Mouse (Mus musculus) lung, embryonic 16.5 days (tissue): ENCODE results near the gene Pou3f1. TPM values are rescaled to one million over a fixed set of nuclear protein-coding genes. Genes with fewer than 3 reads are reported as not detected.

Experiments used
- ATAC-seq: fragments of 200-750 bp; cut with Nextera tagmentation; 2 replicates; pipeline ENCODE4 v1.8.0; 2017; ENCODE audit warnings: low read depth, mild to moderate bottlenecking, moderate library complexity
- H3K27ac ChIP-seq: fragments of 300-500 bp; sonication (generic); 2 replicates; pipeline ENCODE4 v1.5.1; 2014; ENCODE audit warnings: mild to moderate bottlenecking, control low read depth, low read length
- H3K27me3 ChIP-seq: fragments of 300-500 bp; sonication (generic); 2 replicates; pipeline ENCODE4 v1.6.1; 2014; ENCODE audit warnings: low read depth, low read length, mixed read lengths; ENCODE audit not compliant: control insufficient read depth, insufficient read depth
- H3K36me3 ChIP-seq: fragments of 300-500 bp; sonication (generic); 2 replicates; pipeline ENCODE4 v1.6.1; 2014; ENCODE audit warnings: low read length; ENCODE audit not compliant: control insufficient read depth, insufficient read depth
- H3K4me1 ChIP-seq: fragments of 300-500 bp; sonication (generic); replicated peaks from 2 replicates; pipeline ENCODE4 v1.6.1; 2014; ENCODE audit warnings: low read length, mixed read lengths; ENCODE audit not compliant: control insufficient read depth, insufficient read depth
- H3K4me2 ChIP-seq: fragments of 300-500 bp; sonication (generic); 2 replicates; pipeline ENCODE4 v1.6.1; 2014; ENCODE audit warnings: low read depth, low read length, control low read depth
- H3K4me3 ChIP-seq: fragments of 300-500 bp; sonication (generic); 2 replicates; pipeline ENCODE4 v1.5.1; 2014; ENCODE audit warnings: mild to moderate bottlenecking, low read length, control low read depth
- H3K9ac ChIP-seq: fragments of 300-500 bp; sonication (generic); 2 replicates; pipeline ENCODE4 v1.6.1; 2014; ENCODE audit warnings: low read length, control low read depth
- H3K9me3 ChIP-seq: fragments of 300-500 bp; sonication (generic); 2 replicates; pipeline ENCODE4 v1.6.1; 2016; ENCODE audit warnings: low read length; ENCODE audit not compliant: control insufficient read depth
- WGBS: fragments of 180-500 bp; shearing (Covaris S2); extraction: QIAGEN DNeasy Blood & Tissue Kit; methylation state at CpG from one replicate; pipeline ENCODE4 v1.1.7; 2014; 5-methylcytosine and 5-hydroxymethylcytosine counted together
- polyA plus RNA-seq: library from polyadenylated mRNA; unstranded; fragments of >200 nt; fragmentation: Nextera tagmentation; extraction: Ambion mirVana; gene quantifications from 2 replicates; pipeline ENCODE4 v1.2.1, GENCODE M21; 2015

Gene Pou3f1
- 0.06 and 0.13 TPM in 2 replicates for polyA plus RNA-seq

DNA sequence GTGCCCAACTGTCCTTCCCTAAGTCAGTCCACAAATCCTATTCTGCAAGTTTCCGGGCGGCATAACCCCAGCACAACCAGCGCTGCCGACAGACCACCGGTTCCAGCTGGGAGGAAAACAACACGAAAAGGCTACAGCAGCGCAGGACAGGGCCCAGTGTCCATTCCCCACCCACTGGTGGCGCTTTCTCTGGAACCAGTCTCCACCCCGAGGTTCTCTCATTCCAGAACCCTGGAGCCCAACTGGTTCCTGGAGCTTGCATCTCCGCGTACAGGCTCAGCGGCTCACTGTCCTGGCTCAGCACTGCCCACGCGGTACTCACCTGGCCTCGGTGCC lies at the start of gene Pou3f1:
Gene Pou3f1, plus strand, starts transcription at position 290 of the 336 bp plus-strand sequence.
- H3K27ac ChIP-seq, result no peak within 1 kb of the TSS
- H3K36me3 ChIP-seq, result no peaks in the 10 kb centered on the region
- H3K4me3 ChIP-seq, result peak within 1 kb of the TSS; percentile 66
- no peak for ATAC-seq
- H3K27me3 ChIP-seq, result peaks cover 80% of the 10 kb centered on the region
- H3K4me1 ChIP-seq, result peaks cover 21% of the 10 kb centered on the region
- H3K9ac ChIP-seq, result peak within 1 kb of the TSS; percentile 53
- under 1% methylated on average over 15 of the region's 15 CpGs for WGBS
- H3K4me2 ChIP-seq, result peak within 1 kb of the TSS; percentile 99
- no peaks in the 10 kb centered on the region for H3K9me3 ChIP-seq

DNA sequence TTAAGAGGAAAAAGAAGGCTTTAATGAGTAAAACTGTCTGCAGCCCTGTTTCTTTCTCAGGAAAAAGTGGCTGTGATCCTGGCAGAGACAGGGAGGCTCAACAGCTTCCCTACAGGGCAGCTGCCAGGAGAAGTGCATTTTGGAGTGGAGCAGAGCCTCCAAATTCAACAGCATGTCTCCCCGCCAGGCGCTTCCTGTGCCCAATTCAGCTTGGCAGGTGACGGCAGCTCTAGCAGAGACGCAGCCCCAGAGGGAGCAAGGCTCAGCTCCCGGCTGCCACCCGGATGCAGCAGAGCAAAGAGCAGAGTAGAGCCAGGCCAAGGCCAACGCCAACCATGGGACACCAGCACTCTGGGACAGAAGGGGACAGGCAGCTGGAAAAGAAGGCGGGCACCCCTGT lies 49.4 kb upstream of the Pou3f1 start:
- no peak overlapping the region for H3K27ac ChIP-seq
- no peak overlapping the region for H3K4me2 ChIP-seq
- no peaks in the 10 kb centered on the region for H3K4me1 ChIP-seq
- H3K27me3 ChIP-seq, result peaks cover 9% of the 10 kb centered on the region
- no peak overlapping the region for H3K9ac ChIP-seq
- no peak overlapping the region for H3K4me3 ChIP-seq
- no peaks in the 10 kb centered on the region for H3K36me3 ChIP-seq
- no peaks in the 10 kb centered on the region for H3K9me3 ChIP-seq
- no peak for ATAC-seq
- WGBS, result 60% methylated on average over 8 of the region's 8 CpGs

DNA sequence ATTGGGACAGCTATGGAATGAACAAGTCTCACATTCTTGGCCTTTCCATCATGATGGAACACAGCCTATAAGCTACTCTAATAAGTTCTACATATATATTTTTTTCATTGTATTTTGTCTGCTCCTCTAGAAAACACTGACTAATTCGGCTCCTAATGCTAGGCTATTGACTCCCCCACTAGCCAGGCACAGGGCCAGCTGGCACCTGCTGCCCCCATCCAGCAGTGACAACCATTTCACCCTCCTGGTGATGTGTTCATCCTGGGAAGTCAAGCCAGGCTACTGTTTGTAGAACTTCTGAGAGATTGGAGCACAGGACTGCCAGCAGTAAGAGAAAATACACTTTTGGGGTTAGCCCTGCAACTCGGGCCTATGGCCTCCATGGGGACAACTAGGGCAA lies 46.5 kb upstream of the Pou3f1 start:
- Histone ChIP-seq H3K9me3 (no peaks in the 10 kb centered on the region), H3K36me3 (no peaks in the 10 kb centered on the region), H3K4me1 (no peaks in the 10 kb centered on the region), H3K9ac (no peak overlapping the region), H3K27ac (no peak overlapping the region), H3K4me2 (no peak overlapping the region), H3K27me3 (no peaks in the 10 kb centered on the region; the same call in 1 of the 2 replicates), H3K4me3 (no peak overlapping the region)
- WGBS, result 49% methylated on average over 2 of the region's 2 CpGs
- ATAC-seq, result no peak

DNA sequence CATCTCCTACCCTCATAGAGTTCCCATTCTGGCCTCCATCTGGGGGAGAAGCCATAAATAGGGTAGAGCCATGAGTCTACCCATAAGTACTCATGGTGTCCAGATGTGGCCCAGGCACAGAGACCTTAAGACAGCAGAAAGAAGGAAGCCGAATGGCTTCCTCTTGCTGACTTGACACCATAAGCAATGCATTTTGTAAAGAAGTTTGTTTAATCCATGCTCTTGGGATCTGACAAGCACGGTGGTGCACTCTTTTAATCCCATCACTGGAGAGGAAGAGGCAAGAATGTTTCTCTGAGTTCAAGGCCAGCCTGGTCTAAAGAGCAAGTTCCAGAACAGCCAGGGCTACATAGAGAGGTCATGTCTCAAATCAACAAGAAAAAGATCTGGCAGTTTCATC lies 45.9 kb upstream of the Pou3f1 start, which contains the start of gene 3100002H09Rik:
Gene 3100002H09Rik, minus strand, starts transcription at position 101 of the 400 bp plus-strand sequence.
- ATAC-seq, result no peak
- Histone ChIP-seq H3K9me3 (no peaks in the 10 kb centered on the region), H3K4me1 (no peaks in the 10 kb centered on the region), H3K9ac (no peak within 1 kb of the TSS), H3K27ac (no peak within 1 kb of the TSS), H3K27me3 (no peaks in the 10 kb centered on the region), H3K4me2 (no peak within 1 kb of the TSS), H3K36me3 (no peaks in the 10 kb centered on the region), H3K4me3 (no peak within 1 kb of the TSS)
- whole genome bisulfite sequencing, result 73% methylated on average over 2 of the region's 2 CpGs

DNA sequence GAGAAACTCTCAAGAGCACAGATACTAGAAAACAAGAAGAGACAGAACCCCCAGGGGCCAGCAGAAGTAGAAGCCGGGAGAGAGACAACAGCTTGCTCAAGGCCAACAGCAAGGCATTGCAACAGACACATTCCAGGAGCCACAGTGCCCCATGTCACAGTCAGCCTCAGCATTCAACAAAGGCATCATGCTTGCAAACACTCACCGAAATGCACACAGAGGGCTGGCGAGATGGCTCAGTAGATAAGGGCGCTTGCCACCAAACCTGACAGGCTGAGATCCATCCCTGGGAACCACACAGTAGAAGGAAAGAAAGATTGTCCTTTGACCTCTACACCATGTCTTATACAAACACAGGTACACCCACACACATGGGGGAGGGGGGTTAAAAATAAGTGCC lies 44.8 kb upstream of the Pou3f1 start:
- WGBS, result 35% methylated on average over 4 of the region's 4 CpGs
- Histone ChIP-seq H3K9ac (no peak overlapping the region), H3K4me2 (no peak overlapping the region), H3K4me1 (no peaks in the 10 kb centered on the region), H3K4me3 (no peak overlapping the region), H3K27ac (no peak overlapping the region), H3K9me3 (no peaks in the 10 kb centered on the region), H3K36me3 (no peaks in the 10 kb centered on the region), H3K27me3 (no peaks in the 10 kb centered on the region)
- ATAC-seq, result no peak

DNA sequence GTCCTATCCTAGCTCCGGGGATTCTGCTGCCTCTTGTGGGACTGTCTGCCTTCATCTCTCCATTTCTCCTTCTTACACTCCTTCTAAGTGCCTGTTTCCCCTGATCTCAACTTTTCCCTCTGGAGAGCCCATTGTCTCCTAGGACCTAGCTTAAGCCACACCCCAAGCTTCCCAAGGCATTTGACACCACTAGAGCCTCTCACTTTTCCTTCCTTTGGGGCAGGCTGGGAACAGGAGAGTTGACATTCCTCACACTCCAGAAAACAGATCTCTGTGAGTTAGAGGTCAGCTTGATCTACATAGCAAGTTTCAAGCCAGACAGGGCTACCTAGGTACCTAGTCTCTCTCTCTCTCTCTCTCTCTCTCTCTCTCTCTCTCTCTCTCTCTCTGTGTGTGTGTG lies 42.4 kb upstream of the Pou3f1 start:
- Histone ChIP-seq H3K27ac (no peak overlapping the region), H3K9ac (no peak overlapping the region), H3K4me1 (no peaks in the 10 kb centered on the region), H3K9me3 (no peaks in the 10 kb centered on the region), H3K27me3 (no peaks in the 10 kb centered on the region), H3K4me3 (no peak overlapping the region), H3K36me3 (no peaks in the 10 kb centered on the region), H3K4me2 (no peak overlapping the region)
- peak; percentile 38; the same call in 1 of the 2 replicates for ATAC-seq
- WGBS, result 0% methylated on average over 1 of the region's 1 CpGs

DNA sequence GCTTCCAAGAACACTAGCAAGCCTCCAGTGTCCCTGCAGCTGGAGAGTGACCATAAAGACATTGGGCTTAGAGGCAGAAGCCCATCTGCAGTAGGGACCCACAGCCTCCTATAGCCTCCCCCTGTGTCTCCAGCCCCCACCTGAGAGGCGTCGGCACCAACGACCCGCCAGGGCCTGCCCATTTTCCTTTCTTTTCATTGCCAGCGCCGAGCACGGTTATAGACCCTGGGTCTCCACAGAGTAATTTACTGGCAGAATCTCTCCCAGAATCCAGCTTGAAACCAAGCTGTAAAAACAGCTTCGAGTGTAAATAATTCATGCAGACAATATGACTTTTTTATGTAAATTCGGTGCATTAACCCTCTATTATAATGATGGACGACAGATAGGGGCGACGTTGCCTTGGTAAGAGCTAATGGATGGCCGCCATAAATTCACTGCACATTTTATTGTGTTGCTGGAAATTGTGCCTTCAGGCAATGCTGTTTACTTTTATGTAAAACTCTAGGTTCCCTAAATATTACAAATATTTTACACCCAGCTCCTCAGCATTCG lies 41.1 kb upstream of the Pou3f1 start:
- no peak for ATAC-seq
- no peak overlapping the region for H3K9ac ChIP-seq
- H3K36me3 ChIP-seq, result no peaks in the 10 kb centered on the region
- H3K4me3 ChIP-seq, result no peak overlapping the region
- no peak overlapping the region for H3K27ac ChIP-seq
- H3K4me1 ChIP-seq, result no peaks in the 10 kb centered on the region
- no peaks in the 10 kb centered on the region for H3K27me3 ChIP-seq
- WGBS, result 56% methylated on average over 14 of the region's 14 CpGs
- no peak overlapping the region for H3K4me2 ChIP-seq
- no peaks in the 10 kb centered on the region for H3K9me3 ChIP-seq

DNA sequence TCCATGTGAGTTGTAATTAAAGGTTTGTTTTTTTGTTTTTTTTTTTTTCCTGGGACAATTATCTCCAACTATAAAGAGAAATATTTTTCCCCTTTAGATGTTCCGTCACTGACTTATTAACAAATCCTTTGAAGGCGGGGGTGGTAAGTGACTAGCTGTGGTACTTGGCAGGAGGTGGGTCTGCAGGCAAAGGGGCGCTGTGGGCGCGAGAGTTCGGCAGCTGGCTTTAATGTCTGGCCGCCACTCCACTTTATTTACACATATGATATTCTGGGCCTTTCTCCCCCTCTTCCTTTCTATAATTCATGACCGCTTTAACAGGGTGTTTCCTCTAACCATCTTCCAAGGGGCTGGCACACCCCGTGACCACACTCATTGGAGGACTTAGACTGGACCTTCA lies 40.6 kb upstream of the Pou3f1 start:
- Histone ChIP-seq H3K9me3 (no peaks in the 10 kb centered on the region), H3K4me3 (no peak overlapping the region), H3K4me2 (no peak overlapping the region), H3K9ac (no peak overlapping the region), H3K36me3 (no peaks in the 10 kb centered on the region), H3K27me3 (no peaks in the 10 kb centered on the region), H3K27ac (no peak overlapping the region), H3K4me1 (no peaks in the 10 kb centered on the region)
- no peak for ATAC-seq
- 33% methylated on average over 9 of the region's 9 CpGs for WGBS

DNA sequence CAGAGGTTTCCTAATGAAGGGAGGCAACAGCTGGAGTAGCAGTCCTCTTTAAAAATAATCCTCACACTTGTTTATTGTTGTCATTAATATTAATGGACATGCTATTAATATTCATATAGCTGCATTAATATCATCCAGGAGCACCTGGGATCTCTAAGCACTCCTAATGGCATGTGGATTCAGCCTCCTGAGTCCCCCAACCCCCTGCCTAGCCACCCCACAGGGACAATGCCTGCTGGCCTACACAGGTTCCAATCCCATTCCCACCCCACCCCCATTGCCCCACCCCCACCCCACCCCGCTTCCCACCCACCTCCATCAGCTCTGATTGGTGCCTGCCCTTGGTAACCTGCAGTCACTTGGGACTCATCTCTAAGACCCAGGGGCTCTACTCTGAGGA lies 40.0 kb upstream of the Pou3f1 start:
- ATAC-seq, result no peak
- Histone ChIP-seq H3K4me2 (no peak overlapping the region), H3K27me3 (no peaks in the 10 kb centered on the region), H3K9me3 (no peaks in the 10 kb centered on the region), H3K4me3 (no peak overlapping the region), H3K36me3 (no peaks in the 10 kb centered on the region), H3K9ac (no peak overlapping the region), H3K4me1 (no peaks in the 10 kb centered on the region), H3K27ac (no peak overlapping the region)
- WGBS, result 43% methylated on average over 1 of the region's 1 CpGs

DNA sequence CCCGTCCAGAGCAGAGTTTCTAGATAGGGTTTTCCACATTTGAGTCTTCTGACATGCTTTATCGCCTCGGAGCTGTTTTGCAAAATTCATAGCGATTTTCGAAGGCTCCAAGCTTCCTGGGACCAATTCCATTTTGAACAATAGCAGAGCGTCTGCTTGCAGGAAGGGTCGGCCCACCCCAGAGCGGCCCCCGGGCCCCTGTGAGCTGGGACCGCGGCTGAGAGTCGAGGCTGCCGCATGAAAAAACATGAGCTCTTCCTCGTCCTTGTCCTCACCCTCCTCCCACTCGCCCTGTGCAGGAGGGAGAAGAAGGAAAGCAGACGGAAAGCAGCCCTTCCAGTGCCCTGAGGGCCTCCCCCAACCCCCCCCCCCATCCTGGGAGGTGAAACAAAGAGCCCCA lies 38.0 kb upstream of the Pou3f1 start:
- H3K27me3 ChIP-seq, result no peaks in the 10 kb centered on the region
- no peak overlapping the region for H3K9ac ChIP-seq
- no peak for ATAC-seq
- no peaks in the 10 kb centered on the region for H3K4me1 ChIP-seq
- H3K4me3 ChIP-seq, result no peak overlapping the region
- WGBS, result 11% methylated on average over 16 of the region's 16 CpGs
- no peak overlapping the region for H3K27ac ChIP-seq
- no peaks in the 10 kb centered on the region for H3K9me3 ChIP-seq
- H3K36me3 ChIP-seq, result no peaks in the 10 kb centered on the region
- no peak overlapping the region for H3K4me2 ChIP-seq
